Mouse (Mus musculus) ES-Bruce4 (cell line): ENCODE data around the gene Ubap2l. TPM values are rescaled to one million over a fixed set of nuclear protein-coding genes. Genes with fewer than 3 reads are reported as not detected.

ENCODE experiments used
- H3K27ac ChIP-seq: 2 replicates; pipeline ENCODE4 v1.5.1; 2012; ENCODE audit warnings: low read length, inconsistent platforms; ENCODE audit not compliant: insufficient read depth
- H3K27me3 ChIP-seq: 2 replicates; pipeline ENCODE4 v1.6.1; 2012; ENCODE audit warnings: mild to moderate bottlenecking, low read length, inconsistent platforms; ENCODE audit not compliant: control insufficient read depth, poor library complexity, insufficient read depth, severe bottlenecking
- H3K36me3 ChIP-seq: 2 replicates; pipeline ENCODE4 v1.6.1; 2012; ENCODE audit warnings: inconsistent platforms, mild to moderate bottlenecking, low read length, moderate library complexity; ENCODE audit not compliant: control insufficient read depth, poor library complexity, insufficient read depth, severe bottlenecking
- H3K4me1 ChIP-seq: one replicate; pipeline ENCODE4 v1.8.1; 2011; ENCODE audit warnings: low read length; ENCODE audit not compliant: control insufficient read depth, insufficient read depth
- H3K4me3 ChIP-seq: 2 replicates; pipeline ENCODE4 v1.5.1; 2011; ENCODE audit warnings: low read depth, mild to moderate bottlenecking, low read length
- H3K9ac ChIP-seq: 2 replicates; pipeline ENCODE4 v1.6.1; 2012; ENCODE audit warnings: low read depth, mild to moderate bottlenecking, inconsistent platforms; ENCODE audit not compliant: poor library complexity, severe bottlenecking
- H3K9me3 ChIP-seq: replicated peaks from 2 replicates; pipeline ENCODE4 v1.6.1; 2012; ENCODE audit warnings: mild to moderate bottlenecking, low read length, inconsistent platforms; ENCODE audit not compliant: control insufficient read depth, poor library complexity, insufficient read depth, severe bottlenecking
- CTCF ChIP-seq: IDR thresholded peaks from one replicate; pipeline ENCODE4 v1.8.1; 2011; ENCODE audit warnings: low read depth, low read length
- EP300 ChIP-seq: IDR thresholded peaks from 2 replicates; pipeline ENCODE4 v1.6.1; 2011; ENCODE audit warnings: low read depth, low read length; ENCODE audit not compliant: insufficient read depth
- POLR2A ChIP-seq: IDR thresholded peaks from one replicate; pipeline ENCODE4 v1.8.1; 2011; ENCODE audit warnings: low read length; ENCODE audit not compliant: insufficient read depth
- polyA plus RNA-seq: library from polyadenylated mRNA; stranded (reverse); fragments of >200 nt; gene quantifications from 2 replicates; pipeline ENCODE4 v1.2.4, GENCODE M21; 2011; ENCODE audit warnings: low read depth; ENCODE audit not compliant: missing spikeins, insufficient read depth, insufficient read length

The Ubap2l gene
- polyA plus RNA-seq, 1 experiment, result 432 TPM

DNA sequence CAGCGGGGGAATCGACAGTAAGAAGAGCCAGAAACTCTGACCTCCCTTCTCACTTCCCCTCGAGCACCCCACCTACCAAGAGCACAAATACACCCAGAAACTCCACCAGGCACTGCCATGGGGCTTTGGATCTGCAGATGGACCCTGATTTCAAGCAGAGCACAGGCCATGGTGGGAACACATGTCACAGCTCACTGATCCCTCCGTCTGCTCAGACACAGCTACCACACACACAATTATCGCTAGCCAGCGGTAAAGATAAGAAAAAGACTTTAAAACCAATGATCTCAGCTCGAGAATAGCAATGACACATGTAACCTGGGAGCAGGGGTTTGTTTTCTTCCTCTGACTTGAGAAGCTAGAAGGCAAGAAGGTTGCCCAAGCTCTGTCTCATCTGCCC lies 83.9 kb downstream of the Ubap2l start:
- H3K9me3 ChIP-seq, result no peaks in the 10 kb centered on the region
- no peaks in the 10 kb centered on the region for H3K4me1 ChIP-seq
- H3K27ac ChIP-seq, result no peak overlapping the region
- no peak for TF ChIP-seq EP300
- no peak for TF ChIP-seq CTCF
- TF ChIP-seq POLR2A, result no peak
- H3K4me3 ChIP-seq, result no peak overlapping the region
- H3K27me3 ChIP-seq, result no peaks in the 10 kb centered on the region
- no peaks in the 10 kb centered on the region for H3K36me3 ChIP-seq
- no peak overlapping the region for H3K9ac ChIP-seq

DNA sequence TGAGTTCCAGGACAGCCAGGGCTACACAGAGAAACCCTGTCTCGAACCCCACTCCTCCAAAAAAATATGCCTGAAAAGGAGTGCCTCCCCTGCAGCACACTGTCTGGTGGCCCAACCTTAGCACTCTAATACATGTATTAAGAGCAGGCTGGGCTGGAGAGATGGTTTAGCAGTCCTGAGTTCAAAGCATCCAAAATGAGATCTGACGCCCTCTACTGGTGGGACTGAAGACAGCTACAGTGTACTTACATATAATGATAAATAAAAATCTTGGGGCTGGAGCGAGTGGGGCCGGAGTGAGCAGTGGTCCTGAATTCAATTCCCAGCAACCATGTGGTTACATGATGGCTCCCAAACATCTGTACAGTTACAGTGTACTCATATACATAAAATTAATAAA lies 85.5 kb downstream of the Ubap2l start:
- Histone ChIP-seq H3K4me1 (peaks cover 2% of the 10 kb centered on the region), H3K27me3 (no peaks in the 10 kb centered on the region), H3K27ac (no peak overlapping the region), H3K36me3 (no peaks in the 10 kb centered on the region), H3K9ac (no peak overlapping the region), H3K9me3 (no peaks in the 10 kb centered on the region), H3K4me3 (no peak overlapping the region)
- TF ChIP-seq CTCF (peak; percentile 31), POLR2A (no peak)

DNA sequence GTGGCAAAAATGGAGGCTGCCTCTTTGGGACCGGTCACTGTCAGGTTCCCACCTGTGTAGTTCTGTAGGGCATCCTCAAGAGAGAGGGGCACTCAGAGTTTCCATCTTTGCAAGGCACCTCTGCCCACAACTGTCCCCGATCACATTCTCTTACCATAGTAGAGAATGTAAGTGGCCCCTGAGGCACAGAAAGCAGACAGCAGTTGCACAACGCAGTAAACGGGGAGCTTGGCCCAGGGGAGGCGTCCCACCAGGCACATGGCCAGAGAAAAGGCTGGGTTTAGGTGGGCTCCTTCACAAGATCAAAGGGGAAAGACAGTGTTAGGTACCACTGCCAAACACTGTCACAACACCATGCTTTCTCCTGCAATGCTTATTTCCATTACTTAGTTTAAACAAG lies 86.5 kb downstream of the Ubap2l start:
- TF ChIP-seq CTCF, result no peak
- TF ChIP-seq EP300, result no peak
- no peak for TF ChIP-seq POLR2A
- H3K27me3 ChIP-seq, result no peaks in the 10 kb centered on the region
- H3K36me3 ChIP-seq, result no peaks in the 10 kb centered on the region
- no peak overlapping the region for H3K4me3 ChIP-seq
- peaks cover 3% of the 10 kb centered on the region for H3K4me1 ChIP-seq
- no peaks in the 10 kb centered on the region for H3K9me3 ChIP-seq
- no peak overlapping the region for H3K9ac ChIP-seq
- no peak overlapping the region for H3K27ac ChIP-seq

DNA sequence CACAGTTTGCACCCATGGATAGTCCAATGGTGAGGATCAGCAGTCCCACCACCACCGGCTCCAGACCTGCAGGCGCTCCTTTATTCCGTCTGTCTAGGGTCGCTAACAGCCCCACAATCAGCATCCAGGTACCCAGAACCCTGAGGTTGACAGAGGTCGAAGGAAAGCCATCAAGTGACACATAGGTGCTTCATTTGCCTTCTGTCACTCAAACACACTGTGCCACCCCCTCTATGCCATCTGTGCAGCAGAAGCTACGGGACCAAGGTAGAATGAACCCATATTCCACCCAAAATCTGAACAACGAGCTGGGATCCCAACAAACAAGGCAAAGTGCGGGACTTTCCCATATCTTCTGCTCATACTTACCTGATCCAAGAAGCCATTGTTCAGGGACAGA lies 86.9 kb downstream of the Ubap2l start:
- Histone ChIP-seq H3K36me3 (no peaks in the 10 kb centered on the region), H3K27me3 (no peaks in the 10 kb centered on the region), H3K4me1 (peaks cover 3% of the 10 kb centered on the region), H3K27ac (no peak overlapping the region), H3K9ac (no peak overlapping the region), H3K4me3 (no peak overlapping the region), H3K9me3 (no peaks in the 10 kb centered on the region)
- TF ChIP-seq EP300, result no peak
- no peak for TF ChIP-seq POLR2A
- no peak for TF ChIP-seq CTCF

DNA sequence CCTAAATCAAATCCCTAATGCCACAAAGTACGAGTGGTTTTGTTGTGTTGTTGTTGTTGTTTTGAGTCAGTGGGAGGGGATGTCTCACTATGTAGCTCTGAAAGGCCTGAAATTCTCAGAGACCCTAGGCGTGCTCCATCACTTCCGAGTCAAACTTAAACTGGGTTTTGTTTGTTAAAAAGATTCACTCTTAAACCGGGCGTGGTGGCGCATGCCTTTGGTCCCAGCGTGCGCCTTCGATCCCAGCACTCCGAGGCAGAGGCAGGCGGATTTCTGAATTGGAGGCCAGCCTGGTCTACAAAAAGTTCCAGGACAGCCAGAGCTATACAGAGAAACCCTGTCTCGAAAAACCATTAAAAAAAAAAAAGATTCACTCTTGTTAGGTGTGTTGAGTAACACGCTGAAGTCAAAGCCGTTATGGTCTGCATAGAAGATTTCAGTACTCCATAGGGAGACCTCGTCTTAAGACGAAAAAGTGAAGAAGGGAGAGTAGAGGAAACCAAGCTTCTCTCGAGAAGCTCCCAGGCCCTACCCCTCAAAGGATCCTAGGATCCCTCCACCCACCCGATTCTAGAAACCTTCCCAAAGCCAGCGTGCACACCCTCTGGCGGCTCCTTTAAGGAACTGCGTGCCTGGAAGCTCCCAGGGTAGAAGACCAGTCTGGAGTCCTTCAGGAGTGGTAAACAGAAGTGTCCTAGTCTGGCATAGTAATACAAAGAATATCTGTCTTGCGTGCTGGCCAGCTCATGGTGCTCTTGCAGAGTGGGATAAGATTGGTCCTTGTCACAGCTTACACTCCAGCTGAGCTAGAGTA lies 88.3 kb downstream of the Ubap2l start:
- H3K9ac ChIP-seq, result peak overlapping the region; percentile 81
- peak overlapping the region; percentile 99 for H3K4me3 ChIP-seq
- H3K27me3 ChIP-seq, result no peaks in the 10 kb centered on the region
- no peaks in the 10 kb centered on the region for H3K36me3 ChIP-seq
- H3K4me1 ChIP-seq, result peaks cover 3% of the 10 kb centered on the region
- H3K9me3 ChIP-seq, result no peaks in the 10 kb centered on the region
- TF ChIP-seq POLR2A (no peak), CTCF (peak; percentile 55)
- H3K27ac ChIP-seq, result peak overlapping the region; percentile 33

DNA sequence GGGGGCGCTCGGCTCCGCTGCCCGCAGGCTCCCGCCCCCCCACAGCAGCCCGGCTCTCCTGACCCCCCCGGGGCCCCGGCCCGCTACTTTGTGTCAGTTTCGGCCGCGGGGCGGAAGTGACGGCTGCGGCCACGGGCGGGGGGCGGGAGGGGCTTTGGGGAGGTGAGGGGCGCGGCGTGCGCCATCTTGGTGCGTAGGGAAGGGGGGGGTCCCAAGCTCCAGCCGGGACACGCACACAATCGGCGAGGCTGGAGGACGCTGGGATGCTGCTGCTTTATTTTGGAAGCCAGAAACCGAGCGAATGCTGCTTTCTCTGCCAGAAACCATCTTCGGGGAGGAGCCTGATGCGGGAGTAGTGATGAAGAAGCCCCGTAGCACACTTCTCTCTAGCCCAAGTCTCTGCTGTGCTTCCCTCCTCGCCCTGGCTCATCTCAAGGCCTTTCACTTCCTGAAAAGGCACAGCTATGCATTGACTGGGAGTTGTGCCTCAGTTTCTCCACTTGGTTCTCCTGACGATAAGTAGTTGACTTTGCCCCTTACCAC lies 89.1 kb downstream of the Ubap2l start, which contains the start of gene Atp8b2:
Gene Atp8b2 (minus strand): TSS at position 288 of the 543 bp plus-strand sequence.
- Histone ChIP-seq H3K9me3 (no peaks in the 10 kb centered on the region), H3K27me3 (no peaks in the 10 kb centered on the region), H3K4me3 (peak within 1 kb of the TSS; percentile 99), H3K27ac (peak within 1 kb of the TSS; percentile 33), H3K4me1 (peaks cover 3% of the 10 kb centered on the region), H3K9ac (peak within 1 kb of the TSS; percentile 81), H3K36me3 (no peaks in the 10 kb centered on the region)
- TF ChIP-seq POLR2A (peak; percentile 61), CTCF (no peak)
